Mouse (Mus musculus) cerebellum, adult 2 months (tissue): ENCODE measurements around the gene Zfp462.

ENCODE experiments used
- CTCF ChIP-seq: fragments of 200-500 bp; IDR thresholded peaks from 2 replicates; pipeline ENCODE4 v1.5.1; 2011; ENCODE audit warnings: low read depth, mild to moderate bottlenecking, control low read depth, low read length, moderate library complexity, borderline replicate concordance; ENCODE audit not compliant: insufficient read depth
- POLR2A ChIP-seq: fragments of 200-500 bp; IDR thresholded peaks from 2 replicates; pipeline ENCODE4 v1.6.1; 2011; ENCODE audit warnings: low read length, control low read depth, borderline replicate concordance; ENCODE audit not compliant: insufficient read depth

DNA sequence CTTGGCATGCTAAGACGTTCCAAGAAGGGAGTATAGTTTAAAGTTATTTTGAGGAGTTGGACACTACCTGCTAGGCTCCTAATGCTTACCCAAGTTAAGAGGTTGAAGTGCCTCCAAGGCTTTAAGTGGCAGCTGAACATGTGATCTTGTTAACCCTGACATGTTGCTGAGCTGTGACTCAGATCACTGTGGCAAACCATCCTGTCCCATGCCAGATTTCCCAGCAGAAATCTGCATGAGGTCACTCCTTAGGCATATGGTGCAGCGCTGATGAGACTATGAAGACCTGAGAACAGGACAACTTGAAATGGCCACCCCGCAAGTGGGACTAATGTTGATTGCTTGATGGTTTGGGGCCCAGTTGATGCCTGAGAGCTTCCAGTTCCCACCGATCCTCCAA, 27.2 kb downstream of the Zfp462 start:
- TF ChIP-seq POLR2A: no peak
- no peak for TF ChIP-seq CTCF
